Mouse (Mus musculus): ENCODE measurements around the gene Zfyve28. TPM values are rescaled to one million over a fixed set of nuclear protein-coding genes. Genes with fewer than 3 reads are reported as not detected.

The Zfyve28 gene
- polyA plus RNA-seq, 2 experiments: 0.95 to 1.7 TPM

DNA sequence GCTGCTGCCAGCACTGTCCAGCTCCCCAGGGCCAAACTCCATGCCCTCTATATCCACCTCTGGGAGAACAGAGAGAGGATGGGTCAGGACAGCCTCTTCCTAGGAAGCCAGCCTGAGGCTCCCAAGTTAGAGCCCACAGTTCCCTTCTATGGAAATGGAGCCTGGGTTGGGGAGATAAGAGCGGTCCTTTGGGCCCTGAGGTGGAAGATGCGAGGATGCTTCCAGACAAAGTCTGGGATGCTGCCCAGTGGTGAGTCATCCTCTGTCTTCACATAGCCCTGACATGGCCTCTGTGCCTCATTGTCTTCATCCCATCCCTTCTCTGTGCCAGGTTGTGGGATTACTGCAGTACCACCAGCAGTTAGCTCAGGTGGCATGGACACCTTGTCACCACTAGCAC is 111.2 kb downstream of the Zfyve28 start:
- H3K36me3 ChIP-seq (ENCODE audit: control insufficient read depth, insufficient read depth, low read length): peaks cover 79% of the 10 kb centered on the region
- TF ChIP-seq POLR2A (IDR thresholded peaks at IDR 0.05; ENCODE audit: borderline replicate concordance, extremely low read depth, insufficient read depth, insufficient read length): no peak
- H3K27me3 ChIP-seq (ENCODE audit: control insufficient read depth, insufficient read depth, low read length): no peaks in the 10 kb centered on the region
- no peak overlapping the region for H3K4me2 ChIP-seq (replicated peaks; ENCODE audit: low read depth, low read length, severe bottlenecking)
- no peaks in the 10 kb centered on the region for H3K9me3 ChIP-seq (ENCODE audit: control insufficient read depth, low read length)
- 100% methylated on average over 1 of the region's 2 CpGs for WGBS
- ATAC-seq (ENCODE audit: low FRiP score, low read depth): no peak
- DNase-seq (ENCODE audit: low spot score): no peak
- H3K27ac ChIP-seq (replicated peaks; ENCODE audit: low read depth, low read length): no peak overlapping the region
- H3K4me3 ChIP-seq (replicated peaks; ENCODE audit: low read length): no peak overlapping the region
- H3K9ac ChIP-seq (ENCODE audit: low read depth, low read length, severe bottlenecking): no peak overlapping the region
- H3K4me1 ChIP-seq (ENCODE audit: control insufficient read depth, insufficient read depth, low read length): no peaks in the 10 kb centered on the region

DNA sequence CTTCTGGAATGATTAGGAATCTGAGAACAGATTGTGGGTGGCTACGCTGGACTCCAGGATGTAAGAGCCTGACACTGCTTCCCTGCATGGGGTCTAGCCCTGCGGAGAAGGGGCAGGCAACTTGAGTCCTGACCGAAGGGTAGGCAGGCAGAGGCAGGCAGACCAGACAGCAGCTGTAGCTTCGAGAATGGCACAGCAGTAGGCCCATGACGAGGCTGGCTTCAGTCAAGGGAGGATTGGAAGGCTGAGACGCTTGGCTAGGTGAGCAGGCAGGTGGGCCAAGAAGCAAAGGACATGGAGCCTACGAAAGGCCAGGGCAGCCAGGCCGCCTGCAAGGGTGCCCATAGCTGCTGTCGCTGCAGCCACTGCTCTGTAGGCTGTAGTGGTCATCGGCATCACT is 111.6 kb downstream of the Zfyve28 start:
- no peak for DNase-seq (ENCODE audit: low spot score)
- no peak overlapping the region for H3K9ac ChIP-seq (ENCODE audit: low read depth, low read length, severe bottlenecking)
- no peak for ATAC-seq (ENCODE audit: low FRiP score, low read depth)

DNA sequence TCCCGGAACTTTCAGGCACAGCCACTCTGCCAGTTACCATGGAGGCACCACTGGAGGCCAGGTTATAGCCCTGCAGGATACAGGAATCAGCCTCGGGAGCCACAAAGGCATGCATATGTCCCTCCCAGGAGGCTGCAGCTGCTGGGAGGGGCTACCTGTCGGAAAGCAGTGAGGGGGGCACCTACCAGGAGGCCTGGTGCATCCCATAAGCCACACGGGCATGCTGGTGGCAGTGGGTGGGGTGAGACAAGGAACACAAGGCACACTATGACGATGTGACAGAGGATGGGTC is 112.9 kb downstream of the Zfyve28 start:
- DNase-seq (ENCODE audit: low spot score): no peak
- H3K36me3 ChIP-seq (ENCODE audit: control insufficient read depth, insufficient read depth, low read length): peaks cover 67% of the 10 kb centered on the region
- WGBS: 22% methylated on average over 5 of the region's 5 CpGs

More for the DNA sequence above, 111.6 kb downstream of the Zfyve28 start:
- H3K36me3 ChIP-seq (ENCODE audit: control insufficient read depth, insufficient read depth, low read length): peaks cover 76% of the 10 kb centered on the region
- no peaks in the 10 kb centered on the region for H3K9me3 ChIP-seq (ENCODE audit: control insufficient read depth, low read length)
- H3K27me3 ChIP-seq (ENCODE audit: control insufficient read depth, insufficient read depth, low read length): no peaks in the 10 kb centered on the region
- 77% methylated on average over 10 of the region's 10 CpGs for WGBS
- no peak for TF ChIP-seq POLR2A (IDR thresholded peaks at IDR 0.05; ENCODE audit: borderline replicate concordance, extremely low read depth, insufficient read depth, insufficient read length)
- no peak overlapping the region for H3K4me2 ChIP-seq (replicated peaks; ENCODE audit: low read depth, low read length, severe bottlenecking)
- H3K27ac ChIP-seq (replicated peaks; ENCODE audit: low read depth, low read length): no peak overlapping the region
- H3K4me3 ChIP-seq (replicated peaks; ENCODE audit: low read length): no peak overlapping the region
- H3K4me1 ChIP-seq (ENCODE audit: control insufficient read depth, insufficient read depth, low read length): no peaks in the 10 kb centered on the region

DNA sequence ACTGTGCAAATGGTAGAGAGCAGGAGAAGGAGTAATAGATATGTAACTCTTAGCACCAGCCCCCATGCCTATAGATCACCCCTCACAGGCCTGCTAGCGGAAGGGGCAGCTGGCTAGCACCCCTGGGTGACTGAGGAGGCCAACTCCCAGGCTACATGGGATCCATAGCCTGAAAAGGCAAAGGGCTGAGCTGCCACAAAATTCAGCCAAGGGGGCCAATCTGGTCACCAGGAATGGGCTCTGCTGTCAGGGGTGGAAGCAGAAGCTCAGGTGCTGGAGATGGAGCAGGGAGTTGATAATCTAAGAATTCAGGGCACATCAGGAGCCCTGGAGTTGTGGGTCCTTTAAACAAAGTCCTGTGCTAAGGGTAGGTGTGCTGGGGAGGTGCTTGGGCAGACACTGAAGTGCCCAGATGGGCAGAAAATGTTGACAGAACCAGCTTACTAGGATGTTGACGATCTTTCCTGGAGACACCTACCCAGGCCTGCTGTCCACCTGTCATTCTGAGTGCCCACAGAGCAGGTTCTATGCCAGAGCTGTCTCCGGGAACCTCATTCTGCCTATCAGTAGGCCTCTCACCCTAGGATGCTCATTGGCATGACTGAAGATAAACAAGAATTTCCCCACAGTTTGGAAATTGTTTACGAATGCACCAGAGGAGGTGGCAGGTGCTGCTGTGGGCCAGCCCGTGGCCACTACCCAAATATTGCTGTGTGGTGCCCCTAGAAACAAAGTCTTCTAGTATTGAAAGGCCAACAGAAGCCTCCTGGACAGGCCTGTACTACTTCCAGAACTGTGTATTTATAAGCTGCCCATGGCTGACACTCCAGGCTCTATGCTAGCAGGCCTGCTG is 113.5 kb downstream of the Zfyve28 start:
- H3K9ac ChIP-seq (ENCODE audit: low read depth, low read length, severe bottlenecking): no peak overlapping the region

More for the DNA sequence above, 112.9 kb downstream of the Zfyve28 start:
- Histone ChIP-seq H3K27ac (replicated peaks; ENCODE audit: low read depth, low read length) (no peak overlapping the region), H3K4me2 (replicated peaks; ENCODE audit: low read depth, low read length, severe bottlenecking) (no peak overlapping the region), H3K9ac (ENCODE audit: low read depth, low read length, severe bottlenecking) (no peak overlapping the region), H3K4me3 (replicated peaks; ENCODE audit: low read length) (no peak overlapping the region), H3K27me3 (ENCODE audit: control insufficient read depth, insufficient read depth, low read length) (no peaks in the 10 kb centered on the region), H3K9me3 (ENCODE audit: control insufficient read depth, low read length) (no peaks in the 10 kb centered on the region), H3K4me1 (ENCODE audit: control insufficient read depth, insufficient read depth, low read length) (no peaks in the 10 kb centered on the region)
- ATAC-seq (ENCODE audit: low FRiP score, low read depth): no peak
- TF ChIP-seq POLR2A (IDR thresholded peaks at IDR 0.05; ENCODE audit: borderline replicate concordance, extremely low read depth, insufficient read depth, insufficient read length): no peak

DNA sequence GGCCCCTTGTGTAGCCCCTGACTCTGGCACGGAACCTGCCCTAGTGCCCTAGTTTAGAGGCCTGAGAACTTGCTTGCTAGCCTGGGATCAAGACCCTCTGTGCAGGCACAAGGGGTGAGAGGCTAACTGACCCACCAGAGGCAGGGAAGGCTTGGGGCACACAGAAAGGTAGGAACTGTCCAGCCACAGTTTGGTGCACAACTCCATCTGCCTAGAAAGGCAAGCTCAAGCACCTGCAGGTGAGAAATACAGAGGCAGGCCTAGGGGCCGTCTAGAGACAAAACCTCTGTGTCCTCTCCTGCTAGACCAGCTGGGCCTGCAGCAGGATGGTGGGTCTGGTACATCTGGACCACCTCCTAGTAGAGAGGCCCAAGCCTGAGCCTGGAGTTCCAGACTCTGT is 114.2 kb downstream of the Zfyve28 start:
- Histone ChIP-seq H3K4me3 (replicated peaks; ENCODE audit: low read length) (no peak overlapping the region), H3K4me2 (replicated peaks; ENCODE audit: low read depth, low read length, severe bottlenecking) (no peak overlapping the region), H3K36me3 (ENCODE audit: control insufficient read depth, insufficient read depth, low read length) (peaks cover 55% of the 10 kb centered on the region), H3K27ac (replicated peaks; ENCODE audit: low read depth, low read length) (no peak overlapping the region), H3K9me3 (ENCODE audit: control insufficient read depth, low read length) (no peaks in the 10 kb centered on the region), H3K4me1 (ENCODE audit: control insufficient read depth, insufficient read depth, low read length) (0 out of 2 replicates have a peak, but pooled peaks cover 3% of the 10 kb centered on the region), H3K27me3 (ENCODE audit: control insufficient read depth, insufficient read depth, low read length) (no peaks in the 10 kb centered on the region), H3K9ac (ENCODE audit: low read depth, low read length, severe bottlenecking) (no peak overlapping the region)
- TF ChIP-seq POLR2A (IDR thresholded peaks at IDR 0.05; ENCODE audit: borderline replicate concordance, extremely low read depth, insufficient read depth, insufficient read length): no peak
- DNase-seq (ENCODE audit: low spot score): no peak
- WGBS: 86% methylated on average over 2 of the region's 2 CpGs
- no peak for ATAC-seq (ENCODE audit: low FRiP score, low read depth)

More for the DNA sequence above, 113.5 kb downstream of the Zfyve28 start:
- ATAC-seq (ENCODE audit: low FRiP score, low read depth): no peak
- Histone ChIP-seq H3K4me1 (ENCODE audit: control insufficient read depth, insufficient read depth, low read length) (0 out of 2 replicates have a peak, but pooled peaks cover 3% of the 10 kb centered on the region), H3K4me2 (replicated peaks; ENCODE audit: low read depth, low read length, severe bottlenecking) (no peak overlapping the region), H3K9me3 (ENCODE audit: control insufficient read depth, low read length) (no peaks in the 10 kb centered on the region), H3K36me3 (ENCODE audit: control insufficient read depth, insufficient read depth, low read length) (peaks cover 61% of the 10 kb centered on the region), H3K4me3 (replicated peaks; ENCODE audit: low read length) (no peak overlapping the region), H3K27me3 (ENCODE audit: control insufficient read depth, insufficient read depth, low read length) (no peaks in the 10 kb centered on the region), H3K27ac (replicated peaks; ENCODE audit: low read depth, low read length) (no peak overlapping the region)
- 68% methylated on average over 5 of the region's 5 CpGs for WGBS
- no peak for TF ChIP-seq POLR2A (IDR thresholded peaks at IDR 0.05; ENCODE audit: borderline replicate concordance, extremely low read depth, insufficient read depth, insufficient read length)
- DNase-seq (ENCODE audit: low spot score): no peak

Data from limb, embryonic 14.5 days (tissue).